Mouse (Mus musculus) midbrain, embryonic 13.5 days (tissue): ENCODE data around the gene Tmem232. TPM values are rescaled to one million over a fixed set of nuclear protein-coding genes. Genes with fewer than 3 reads are reported as not detected.

Experiments used
- microRNA-seq: library from miRNA; unstranded; fragments of <30 nt; microRNA quantifications from one replicate; pipeline ENCODE4, GENCODE M21; 2016
- polyA plus RNA-seq: library from polyadenylated mRNA; unstranded; fragments of >200 nt; fragmentation: Nextera tagmentation; extraction: Ambion mirVana; gene quantifications from 2 replicates; pipeline ENCODE4 v1.2.1, GENCODE M21; 2015

Gene Tmem232
- polyA plus RNA-seq, 1 experiment from 2014 or later = 0.28 TPM

Small RNA genes within 50 kb of the gene (microRNA-seq; reads per million reads assigned to microRNA genes)
- gene Gm25731 = not detected

Other genes with a start within 250 kb of the Tmem232 start
- gene Vapa, start 72.8 kb upstream of the Tmem232 start, polyA plus RNA-seq = 244 and 247 TPM in 2 replicates
- gene Txndc2, start 101.4 kb upstream of the Tmem232 start, polyA plus RNA-seq = 0.26 TPM in 1 of 2 replicates, not detected in the other
- gene Rab31, start 232.0 kb upstream of the Tmem232 start, polyA plus RNA-seq = 71.6 and 74.8 TPM in 2 replicates
- gene Ppp4r1, start 241.8 kb upstream of the Tmem232 start, polyA plus RNA-seq = 48.0 and 51.2 TPM in 2 replicates